Mouse (Mus musculus) myocyte (in vitro differentiated cells): ENCODE data around the gene Ptpro.

Experiments
- MAX ChIP-seq: IDR thresholded peaks from one replicate; pipeline ENCODE4 v1.6.1; 2011; ENCODE audit warnings: low read depth, mild to moderate bottlenecking, control low read depth
- MYOG ChIP-seq, 3 experiments: IDR thresholded peaks; one replicate each; pipeline ENCODE4 v1.6.1; 2011; ENCODE audit warnings: control low read depth in 2 of 3, low read depth in 2 of 3, mild to moderate bottlenecking in 2 of 3; ENCODE audit not compliant: insufficient read length in 2 of 3, control insufficient read depth in 1 of 3, insufficient read depth in 1 of 3
- POLR2A ChIP-seq: IDR thresholded peaks from one replicate; pipeline ENCODE4 v1.6.1; 2011; ENCODE audit warnings: low read depth, mild to moderate bottlenecking, control low read depth, moderate library complexity; ENCODE audit not compliant: insufficient read length

DNA sequence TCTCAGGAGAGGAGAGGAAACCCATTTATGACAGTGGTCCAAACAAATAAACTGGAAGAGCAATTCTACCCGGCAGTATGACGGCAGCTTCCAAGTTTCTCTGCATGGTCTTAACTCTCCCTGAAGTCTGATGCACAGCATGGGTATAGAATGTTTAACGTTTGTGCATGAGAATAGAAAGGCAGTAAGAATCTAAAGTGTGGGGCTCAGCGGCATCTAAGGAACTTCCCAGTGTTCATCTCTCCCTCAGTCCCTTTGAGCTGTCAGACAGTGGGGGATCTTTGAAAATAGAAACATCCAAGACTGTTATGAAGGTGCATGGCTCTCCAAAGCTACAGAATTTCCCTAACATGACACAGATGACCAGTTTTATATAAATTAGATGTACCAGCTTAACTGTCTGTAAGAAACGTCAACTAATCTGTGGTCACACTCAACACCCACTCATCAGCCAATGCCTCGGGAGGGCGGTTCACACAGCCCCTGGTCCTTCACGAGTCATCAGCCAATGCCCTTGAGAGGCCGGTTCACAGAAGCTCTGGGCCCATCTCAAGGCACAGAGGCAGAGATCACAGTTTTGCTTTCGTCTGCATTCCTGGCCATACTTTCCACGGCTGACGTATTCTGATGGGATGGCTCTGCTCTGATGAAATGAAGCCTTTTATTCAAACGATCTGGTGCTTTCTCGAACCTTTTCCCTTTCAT lies 257.4 kb downstream of the Ptpro start:
- TF ChIP-seq POLR2A (no peak), MAX (no peak), MYOG (IDR thresholded peaks at IDR 0.05; ENCODE audit: control insufficient read depth in 1 of 3, insufficient read depth in 1 of 3, insufficient read length in 2 of 3, low read depth in 2 of 3) (no peak)
